Mouse (Mus musculus) limb, embryonic 15.5 days (tissue): ENCODE measurements around the gene Tasp1. TPM values are rescaled to one million over a fixed set of nuclear protein-coding genes. Genes with fewer than 3 reads are reported as not detected.
"Not testable (repeated sequence)": the region's sequence is repeated elsewhere in the genome, so short reads cannot be mapped to it uniquely, and the experiment has no call there.

ENCODE experiments used
- ATAC-seq: fragments of 200-750 bp; cut with Nextera tagmentation; 2 replicates; pipeline ENCODE4 v1.8.0; 2017; ENCODE audit warnings: low read depth, moderate TSS enrichment; ENCODE audit not compliant: insufficient number of reproducible peaks, low FRiP score, low TSS enrichment
- H3K27ac ChIP-seq: fragments of 300-500 bp; sonication (generic); 2 replicates; pipeline ENCODE4 v1.5.1; 2015; ENCODE audit warnings: moderate library complexity, mild to moderate bottlenecking, inconsistent platforms
- H3K27me3 ChIP-seq: fragments of 300-500 bp; sonication (generic); 2 replicates; pipeline ENCODE4 v1.6.1; 2015; ENCODE audit warnings: inconsistent platforms
- H3K36me3 ChIP-seq: fragments of 300-500 bp; sonication (generic); 2 replicates; pipeline ENCODE4 v1.6.1; 2015; ENCODE audit warnings: inconsistent platforms
- H3K4me1 ChIP-seq: fragments of 300-500 bp; sonication (generic); 2 replicates; pipeline ENCODE4 v1.6.1; 2015; ENCODE audit warnings: inconsistent platforms
- H3K4me2 ChIP-seq: fragments of 300-500 bp; sonication (generic); 2 replicates; pipeline ENCODE4 v1.6.1; 2015; ENCODE audit warnings: mild to moderate bottlenecking, inconsistent platforms
- H3K4me3 ChIP-seq: fragments of 300-500 bp; sonication (generic); 2 replicates; pipeline ENCODE4 v1.5.1; 2015; ENCODE audit warnings: mild to moderate bottlenecking, inconsistent platforms
- H3K9ac ChIP-seq: fragments of 300-500 bp; sonication (generic); 2 replicates; pipeline ENCODE4 v1.6.1; 2015; ENCODE audit warnings: inconsistent platforms
- H3K9me3 ChIP-seq: fragments of 300-500 bp; sonication (generic); 2 replicates; pipeline ENCODE4 v1.6.1; 2016; ENCODE audit warnings: inconsistent platforms
- WGBS: fragments of 180-500 bp; shearing (Covaris S2); methylation state at CpG from one replicate; pipeline ENCODE4 v1.1.7; 2015; 5-methylcytosine and 5-hydroxymethylcytosine counted together
- polyA plus RNA-seq: library from polyadenylated mRNA; unstranded; fragments of >200 nt; fragmentation: Nextera tagmentation; extraction: Ambion mirVana; gene quantifications from 2 replicates; pipeline ENCODE4 v1.2.1, GENCODE M21; 2015

The Tasp1 gene
- polyA plus RNA-seq, 1 experiment from 2014 or later, result 20.4 TPM

DNA sequence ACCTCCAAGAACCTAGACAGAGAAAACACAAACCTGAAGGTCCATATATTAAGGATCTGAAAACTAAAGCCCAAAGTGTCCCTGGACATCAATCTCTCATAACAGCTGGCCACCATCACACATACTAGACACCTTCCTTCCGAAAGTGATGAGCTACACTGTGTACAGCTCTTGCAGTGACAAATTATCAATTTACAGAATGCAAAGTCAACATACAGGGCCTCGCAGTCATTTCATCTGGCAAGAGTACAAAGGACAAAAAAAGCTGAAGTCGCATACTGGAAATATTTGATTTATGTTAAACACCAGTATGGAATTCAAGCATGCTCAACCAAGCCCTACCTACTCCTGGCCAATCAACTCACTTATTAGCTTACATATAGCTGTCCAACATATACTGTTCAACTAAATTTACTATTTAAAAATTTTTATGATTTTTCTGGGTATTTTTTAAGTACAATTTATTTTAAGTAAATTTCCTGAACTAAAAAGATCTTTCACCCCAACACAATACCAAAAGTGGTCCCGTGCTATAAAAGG is 132.5 kb downstream of the Tasp1 start:
- H3K27ac ChIP-seq, result peak overlapping the region; percentile 71
- no peaks in the 10 kb centered on the region for H3K27me3 ChIP-seq
- H3K9ac ChIP-seq, result no peak overlapping the region
- H3K36me3 ChIP-seq, result no peaks in the 10 kb centered on the region
- H3K9me3 ChIP-seq, result no peaks in the 10 kb centered on the region
- no peaks in the 10 kb centered on the region for H3K4me1 ChIP-seq
- 40% methylated on average over 4 of the region's 4 CpGs for WGBS
- no peak for ATAC-seq
- H3K4me2 ChIP-seq, result no peak overlapping the region
- H3K4me3 ChIP-seq, result no peak overlapping the region

DNA sequence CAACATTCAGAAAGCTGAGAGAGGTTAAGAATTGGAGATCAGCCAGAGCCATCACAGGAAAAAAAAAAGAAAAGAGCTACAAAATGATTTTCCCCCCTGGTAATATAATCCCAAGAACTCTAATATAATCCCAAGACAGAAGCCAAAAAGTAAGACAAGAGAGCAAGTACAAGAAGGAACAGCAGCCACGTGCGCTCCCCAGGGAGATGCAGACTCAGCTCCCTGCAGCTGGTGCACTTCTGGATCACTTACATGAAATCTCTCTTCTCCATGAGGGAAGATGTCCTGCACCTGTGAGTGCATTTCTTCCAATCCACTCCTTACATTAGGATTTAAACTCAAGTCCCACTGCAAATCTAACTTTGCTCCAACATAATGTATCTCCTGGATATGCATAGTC is 134.4 kb downstream of the Tasp1 start:
- 60% methylated on average over 2 of the region's 2 CpGs for WGBS
- no peak overlapping the region for H3K27ac ChIP-seq
- no peaks in the 10 kb centered on the region for H3K36me3 ChIP-seq
- no peaks in the 10 kb centered on the region for H3K4me1 ChIP-seq
- no peak overlapping the region for H3K4me3 ChIP-seq
- no peak overlapping the region for H3K9ac ChIP-seq
- no peaks in the 10 kb centered on the region for H3K9me3 ChIP-seq
- no peak for ATAC-seq
- H3K27me3 ChIP-seq, result no peaks in the 10 kb centered on the region
- no peak overlapping the region for H3K4me2 ChIP-seq

DNA sequence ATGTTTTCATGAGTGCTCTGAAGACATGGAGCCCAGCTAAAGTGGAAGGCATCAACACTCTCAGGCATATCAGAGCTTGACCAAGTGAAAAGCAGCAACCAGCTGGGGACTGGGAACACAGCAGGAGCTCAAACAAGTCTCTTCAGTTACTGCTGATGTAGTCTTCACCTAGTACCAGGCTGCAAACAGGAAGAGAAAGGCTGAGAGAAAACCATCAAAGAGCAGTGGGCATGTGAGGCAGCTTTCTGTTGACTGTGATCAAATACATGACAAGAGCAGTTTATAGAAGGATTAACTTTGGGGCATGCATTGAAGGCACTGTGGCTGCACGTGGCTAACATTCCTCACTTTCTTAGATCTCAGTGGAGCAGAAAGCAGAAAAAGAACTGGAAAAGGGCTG is 141.7 kb downstream of the Tasp1 start:
- H3K36me3 ChIP-seq, result no peaks in the 10 kb centered on the region
- H3K4me3 ChIP-seq, result no peak overlapping the region
- H3K4me2 ChIP-seq, result no peak overlapping the region
- H3K27me3 ChIP-seq, result no peaks in the 10 kb centered on the region
- H3K27ac ChIP-seq, result no peak overlapping the region
- H3K9ac ChIP-seq, result no peak overlapping the region
- 8% methylated on average over 1 of the region's 1 CpGs for WGBS
- no peaks in the 10 kb centered on the region for H3K9me3 ChIP-seq
- H3K4me1 ChIP-seq, result 0 out of 2 replicates have a peak, but pooled peaks cover 4% of the 10 kb centered on the region
- ATAC-seq, result no peak

DNA sequence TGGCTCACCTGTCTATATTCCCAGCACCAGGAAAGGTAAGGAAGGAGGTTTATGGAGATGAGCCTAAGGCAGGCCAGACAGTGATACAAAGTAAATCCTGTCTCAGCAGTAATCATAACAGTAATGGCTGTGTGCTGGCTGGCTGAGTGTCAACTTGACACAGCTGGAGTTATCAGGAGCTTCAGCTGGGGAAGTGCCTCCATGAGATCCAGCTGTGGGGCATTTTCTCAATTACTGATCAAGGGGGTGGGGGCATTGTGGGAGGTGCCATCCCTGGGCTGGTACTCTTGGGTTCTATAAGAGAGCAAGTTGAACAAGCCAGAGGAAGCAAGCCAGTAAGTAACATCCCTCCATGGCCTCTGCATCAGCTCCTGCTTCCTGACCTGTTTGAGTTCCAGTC is 145.2 kb downstream of the Tasp1 start:
- not testable (repeated sequence) for H3K27me3 ChIP-seq, H3K4me3 ChIP-seq, H3K36me3 ChIP-seq, ATAC-seq, H3K4me2 ChIP-seq, H3K9ac ChIP-seq, H3K27ac ChIP-seq, H3K9me3 ChIP-seq, H3K4me1 ChIP-seq

DNA sequence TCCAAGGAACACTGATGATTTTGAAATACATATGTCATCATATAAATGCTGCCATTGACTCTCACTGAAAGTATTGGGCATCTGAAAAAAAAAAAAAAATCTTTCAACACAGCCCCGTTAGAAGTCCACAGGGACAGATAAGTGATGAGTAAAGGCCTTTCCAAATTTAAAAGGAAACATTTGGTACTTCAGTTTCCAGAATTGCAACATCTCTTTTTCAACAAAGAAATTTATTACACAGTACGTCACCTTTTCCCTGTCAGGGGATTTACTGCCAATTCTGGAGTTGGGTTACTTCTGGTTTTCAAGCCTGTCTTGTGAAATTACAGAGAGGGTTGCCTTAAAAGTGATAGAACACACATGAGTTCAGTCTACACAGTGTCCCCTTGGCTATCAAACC is 146.8 kb downstream of the Tasp1 start:
- H3K36me3 ChIP-seq, result no peaks in the 10 kb centered on the region
- ATAC-seq, result no peak
- WGBS, result 41% methylated on average over 2 of the region's 2 CpGs

DNA sequence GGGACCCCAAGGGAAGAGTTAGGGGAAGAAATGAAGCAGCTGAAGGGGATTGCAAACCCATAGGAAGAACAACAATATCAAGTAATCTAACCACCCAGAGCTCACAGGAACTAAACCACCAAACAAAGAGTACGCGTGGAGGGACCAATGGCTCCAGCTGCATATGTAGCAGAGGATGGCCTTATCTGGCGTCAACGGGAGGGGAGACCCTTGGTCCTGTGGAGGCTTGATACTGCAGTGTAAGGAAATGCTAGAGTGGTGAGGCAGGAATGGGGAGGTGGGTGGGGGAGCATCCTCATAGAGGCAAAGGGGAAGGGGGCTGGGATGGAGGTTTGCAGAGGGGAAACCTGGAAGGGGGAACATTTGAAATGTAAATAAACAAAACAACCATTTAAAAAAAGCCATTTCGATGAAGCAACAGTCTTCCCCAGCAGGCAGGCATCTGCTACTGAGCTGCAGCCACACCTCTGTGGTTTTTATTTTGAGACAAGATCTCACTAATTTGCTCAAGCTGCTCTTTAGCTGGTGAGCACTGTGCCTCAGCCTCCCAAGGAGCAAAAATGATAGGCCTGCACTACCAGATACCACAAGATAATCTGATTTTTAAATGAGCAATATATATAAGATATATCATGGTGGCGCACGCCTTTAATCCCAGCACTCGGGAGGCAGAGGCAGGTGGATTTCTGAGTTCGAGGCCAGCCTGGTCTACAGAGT is 160.0 kb downstream of the Tasp1 start:
- Histone ChIP-seq H3K4me3 (no peak overlapping the region), H3K4me1 (no peaks in the 10 kb centered on the region), H3K9ac (no peak overlapping the region), H3K36me3 (peaks cover 7% of the 10 kb centered on the region; the same call in 1 of the 2 replicates), H3K27ac (no peak overlapping the region), H3K27me3 (no peaks in the 10 kb centered on the region), H3K9me3 (no peaks in the 10 kb centered on the region), H3K4me2 (no peak overlapping the region)
- 91% methylated on average over 9 of the region's 9 CpGs for WGBS
- no peak for ATAC-seq

More for the DNA sequence above, 146.8 kb downstream of the Tasp1 start:
- Histone ChIP-seq H3K27me3 (no peaks in the 10 kb centered on the region), H3K4me3 (no peak overlapping the region), H3K9ac (no peak overlapping the region), H3K9me3 (no peaks in the 10 kb centered on the region), H3K4me2 (no peak overlapping the region), H3K4me1 (no peaks in the 10 kb centered on the region), H3K27ac (no peak overlapping the region)

DNA sequence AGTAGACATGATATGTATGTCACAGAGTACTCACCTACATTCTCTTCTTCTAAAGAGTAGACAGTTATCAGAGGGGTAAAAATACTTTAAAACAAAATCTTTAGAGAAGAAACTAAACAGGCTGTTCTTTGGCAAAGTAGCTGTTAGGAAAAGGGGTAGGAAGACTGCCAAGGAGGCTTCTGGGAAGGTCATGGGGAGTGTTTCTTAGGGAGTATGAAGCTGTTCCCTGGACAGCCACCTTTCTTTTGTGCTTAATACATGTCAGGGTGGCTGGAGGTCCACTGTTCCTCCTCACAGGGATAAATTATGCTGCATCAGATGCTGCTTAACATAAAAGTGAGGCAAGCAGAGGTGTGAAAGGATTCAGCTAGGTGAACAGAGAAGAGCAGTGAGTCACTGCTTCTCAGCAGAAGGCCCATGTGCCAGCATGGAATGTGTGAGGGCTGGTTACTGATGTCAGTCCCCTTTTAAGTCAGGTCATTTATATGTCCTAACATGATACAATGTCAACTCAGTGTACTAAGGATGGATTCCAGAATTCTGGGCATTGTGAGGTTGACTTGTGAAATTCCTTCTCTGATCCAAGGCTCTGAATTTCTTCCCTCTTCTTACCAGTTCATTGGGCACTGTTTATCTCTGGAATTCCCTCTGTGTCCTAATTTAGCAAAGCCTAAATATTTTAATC is 175.1 kb downstream of the Tasp1 start:
- Histone ChIP-seq H3K9me3 (no peaks in the 10 kb centered on the region), H3K27ac (no peak overlapping the region), H3K4me2 (no peak overlapping the region), H3K9ac (no peak overlapping the region), H3K36me3 (no peaks in the 10 kb centered on the region), H3K27me3 (no peaks in the 10 kb centered on the region), H3K4me3 (no peak overlapping the region), H3K4me1 (no peaks in the 10 kb centered on the region)
- no peak for ATAC-seq

DNA sequence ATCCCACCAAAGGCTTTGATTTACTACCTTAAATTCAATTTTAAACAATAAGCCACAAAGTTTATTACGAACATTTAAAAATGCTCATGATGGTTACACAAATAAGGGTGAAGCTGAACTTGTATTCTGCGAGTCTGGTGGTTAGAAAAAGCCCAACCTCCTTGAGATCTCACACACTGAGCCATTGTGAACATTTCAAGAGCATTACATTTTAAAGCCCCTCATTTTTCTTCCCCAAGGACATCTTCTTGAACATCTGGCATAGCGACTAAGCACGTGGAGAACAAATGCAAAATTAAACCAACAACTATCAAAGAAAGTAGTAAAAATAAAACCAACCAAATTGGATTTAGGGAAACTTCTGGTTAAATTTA is 182.4 kb downstream of the Tasp1 start:
- H3K4me3 ChIP-seq, result no peak overlapping the region
- no peak overlapping the region for H3K9ac ChIP-seq
- no peak overlapping the region for H3K27ac ChIP-seq
- no peaks in the 10 kb centered on the region for H3K36me3 ChIP-seq
- H3K27me3 ChIP-seq, result no peaks in the 10 kb centered on the region
- H3K9me3 ChIP-seq, result no peaks in the 10 kb centered on the region
- WGBS, result 27% methylated on average over 4 of the region's 4 CpGs
- H3K4me1 ChIP-seq, result peaks cover 12% of the 10 kb centered on the region
- no peak for ATAC-seq
- H3K4me2 ChIP-seq, result no peak overlapping the region

DNA sequence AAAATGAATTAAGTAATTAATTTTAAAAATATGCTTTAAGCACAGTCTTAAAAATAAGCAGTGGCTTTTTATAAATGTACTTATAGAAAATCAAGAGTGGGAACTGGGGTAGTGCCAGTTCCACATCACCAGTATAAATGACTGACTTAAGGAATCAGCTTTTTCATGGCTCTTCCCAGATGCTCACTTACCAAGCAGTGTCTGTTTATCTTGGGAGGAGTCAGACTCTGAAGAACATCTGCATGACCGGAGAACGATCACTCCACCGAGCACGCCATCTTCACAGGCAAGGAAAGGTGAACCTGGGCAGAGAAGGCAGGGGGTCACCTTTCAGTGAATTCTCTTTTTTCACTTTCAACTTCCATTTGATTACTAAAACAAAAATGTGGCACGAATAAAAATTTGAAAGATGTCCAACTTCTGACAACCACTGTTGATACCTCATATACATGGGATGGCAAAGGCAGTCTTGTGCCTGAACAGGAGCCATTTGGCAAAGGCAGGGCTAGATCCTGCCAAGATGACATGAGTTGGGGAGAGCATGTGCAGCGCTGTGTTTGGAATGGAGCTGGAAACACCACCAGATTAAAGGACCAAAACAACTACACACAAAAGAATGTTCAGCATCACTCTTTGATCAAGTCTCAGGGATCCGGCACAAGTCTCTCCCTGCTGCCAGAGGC is 182.9 kb downstream of the Tasp1 start:
- peaks cover 12% of the 10 kb centered on the region for H3K4me1 ChIP-seq
- ATAC-seq, result 0 out of 2 replicates have a peak, but pooled peaks have one; percentile 30
- WGBS, result 53% methylated on average over 7 of the region's 7 CpGs
- H3K9me3 ChIP-seq, result no peaks in the 10 kb centered on the region
- no peak overlapping the region for H3K9ac ChIP-seq
- no peaks in the 10 kb centered on the region for H3K27me3 ChIP-seq
- H3K36me3 ChIP-seq, result no peaks in the 10 kb centered on the region
- H3K4me2 ChIP-seq, result no peak overlapping the region
- no peak overlapping the region for H3K4me3 ChIP-seq
- H3K27ac ChIP-seq, result peak overlapping the region; percentile 47

DNA sequence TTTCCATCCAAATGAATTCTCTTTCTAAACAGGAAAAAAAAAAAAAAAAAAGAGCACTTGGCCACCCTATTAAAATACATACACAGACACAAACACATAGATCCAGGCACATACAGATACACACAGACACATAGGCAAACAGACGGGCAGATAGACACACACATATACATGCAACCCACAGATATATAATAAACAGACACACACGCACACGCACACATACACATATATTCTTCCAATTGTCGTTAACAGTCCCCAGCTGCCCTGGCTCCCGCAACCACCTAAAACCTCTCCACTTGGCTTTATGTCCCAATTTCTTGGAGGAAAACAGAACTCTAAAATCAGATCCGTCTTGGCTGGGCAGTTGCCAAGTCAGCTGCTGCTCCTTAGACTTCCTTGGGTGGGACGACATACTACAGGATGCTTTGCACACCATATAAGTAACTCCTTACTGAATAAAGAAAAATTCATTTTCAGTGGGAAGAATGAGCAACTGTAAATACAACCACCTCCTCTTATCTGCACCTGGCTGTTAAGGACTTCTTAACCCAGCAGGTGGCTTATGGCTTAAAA is 188.5 kb downstream of the Tasp1 start:
- WGBS, result 34% methylated on average over 7 of the region's 7 CpGs
- Histone ChIP-seq H3K9me3 (no peaks in the 10 kb centered on the region), H3K4me2 (no peak overlapping the region), H3K27me3 (no peaks in the 10 kb centered on the region), H3K4me1 (peaks cover 8% of the 10 kb centered on the region; the same call in 1 of the 2 replicates), H3K27ac (no peak overlapping the region), H3K36me3 (no peaks in the 10 kb centered on the region), H3K4me3 (no peak overlapping the region), H3K9ac (no peak overlapping the region)
- no peak for ATAC-seq

DNA sequence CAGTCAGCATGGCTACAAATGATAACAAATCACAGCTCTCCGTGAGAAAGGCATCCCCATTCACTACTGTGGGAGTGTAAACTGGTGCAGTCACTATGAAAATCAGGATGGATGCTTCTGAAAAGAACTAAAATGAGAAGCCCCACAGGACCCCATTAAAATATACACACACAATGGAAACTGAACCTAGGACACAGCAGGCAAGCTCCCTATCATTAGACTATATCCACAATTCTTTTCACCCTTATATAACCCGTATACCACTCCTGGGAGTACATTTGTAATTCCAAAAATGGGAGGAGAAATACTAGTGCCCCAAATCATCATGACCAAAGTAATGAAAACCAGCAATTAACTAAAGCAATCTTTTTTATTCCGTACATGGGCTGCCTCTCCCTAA is 190.7 kb downstream of the Tasp1 start:
- Histone ChIP-seq H3K9ac (no peak overlapping the region), H3K4me2 (no peak overlapping the region), H3K27me3 (no peaks in the 10 kb centered on the region), H3K27ac (no peak overlapping the region), H3K4me3 (no peak overlapping the region), H3K9me3 (no peaks in the 10 kb centered on the region), H3K36me3 (no peaks in the 10 kb centered on the region), H3K4me1 (0 out of 2 replicates have a peak, but pooled peaks cover 8% of the 10 kb centered on the region)
- ATAC-seq, result no peak
- 65% methylated on average over 3 of the region's 3 CpGs for WGBS

DNA sequence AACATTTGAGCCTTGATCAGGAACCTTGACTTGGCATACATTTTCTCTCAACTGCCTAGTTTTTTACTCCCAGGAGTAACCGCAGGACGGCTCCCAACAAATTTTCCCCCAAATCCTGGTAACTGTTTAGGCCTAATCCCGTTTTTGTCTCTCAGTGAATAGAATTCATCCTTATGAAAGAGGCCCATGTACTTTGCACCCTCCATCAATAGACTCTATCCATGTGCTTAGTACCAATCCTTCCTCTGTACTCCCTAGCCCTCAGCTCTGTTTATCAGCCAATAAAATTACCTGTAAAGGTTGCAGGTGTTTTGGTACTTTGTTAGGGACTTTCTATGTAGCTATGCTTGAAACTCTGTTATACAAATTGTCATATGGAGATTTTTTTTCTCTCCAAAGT is 192.4 kb downstream of the Tasp1 start:
- WGBS, result 72% methylated on average over 3 of the region's 3 CpGs

More for the DNA sequence above, 192.4 kb downstream of the Tasp1 start:
- Histone ChIP-seq H3K9ac (no peak overlapping the region), H3K36me3 (no peaks in the 10 kb centered on the region), H3K27ac (no peak overlapping the region), H3K4me1 (0 out of 2 replicates have a peak, but pooled peaks cover 8% of the 10 kb centered on the region), H3K9me3 (no peaks in the 10 kb centered on the region), H3K4me2 (no peak overlapping the region), H3K27me3 (no peaks in the 10 kb centered on the region), H3K4me3 (no peak overlapping the region)
- no peak for ATAC-seq
